Mouse (Mus musculus): ENCODE data around the gene Hmcn1.

- TF ChIP-seq UBTF (IDR thresholded peaks at IDR 0.05; ENCODE audit: borderline replicate concordance, insufficient read depth, low read depth, low read length): no peak
- no peak for TF ChIP-seq CHD2 (IDR thresholded peaks at IDR 0.05; ENCODE audit: low read length)
- peak; percentile 18 to 48 (median 25); a peak in 4 of 6 replicates for TF ChIP-seq CTCF (IDR thresholded peaks at IDR 0.05 in 2 of 3, conservative IDR thresholded peaks at IDR 0.05 in 1 of 3; ENCODE audit: control insufficient read depth in 1 of 3, insufficient read depth in 1 of 3, low read depth in 2 of 3, low read length in 3 of 3, poor library complexity in 1 of 3, severe bottlenecking in 1 of 3)
- no peak for TF ChIP-seq ZKSCAN1 (IDR thresholded peaks at IDR 0.05; ENCODE audit: low read depth, low read length)
- no peak for TF ChIP-seq POLR2A (IDR thresholded peaks at IDR 0.05; ENCODE audit: control insufficient read depth in 1 of 2, insufficient read depth in 1 of 2, low read depth in 1 of 2, low read length in 2 of 2, poor library complexity in 1 of 2)
- no peak for TF ChIP-seq MAFK (IDR thresholded peaks at IDR 0.05; ENCODE audit: borderline replicate concordance, low read depth, low read length)
- TF ChIP-seq EP300 (IDR thresholded peaks at IDR 0.05; ENCODE audit: low read depth in 1 of 2, low read length in 2 of 2): no peak
- no peak for TF ChIP-seq GATA1 (IDR thresholded peaks at IDR 0.05; ENCODE audit: low read depth, low read length)
- TF ChIP-seq BHLHE40 (IDR thresholded peaks at IDR 0.05; ENCODE audit: borderline replicate concordance, low read depth, low read length): no peak
- TF ChIP-seq CHD1 (IDR thresholded peaks at IDR 0.05; ENCODE audit: low read depth, low read length): no peak
- no peak for TF ChIP-seq ZNF384 (IDR thresholded peaks at IDR 0.05; ENCODE audit: low read depth, low read length)
These were observed 360.7 kb downstream of the Hmcn1 start for GRCm38 (mm10) chr1:150632506-150632905.
